Mouse (Mus musculus) frontal cortex, postnatal 25 days (tissue): ENCODE results near the gene Smyd2.

Experiments used
- DNase-seq, 2 experiments: peaks; one replicate each; pipeline ENCODE4 v3.0.0; 2022; ENCODE audit warnings: low spot score in 2 of 2

Gene Smyd2

DNA sequence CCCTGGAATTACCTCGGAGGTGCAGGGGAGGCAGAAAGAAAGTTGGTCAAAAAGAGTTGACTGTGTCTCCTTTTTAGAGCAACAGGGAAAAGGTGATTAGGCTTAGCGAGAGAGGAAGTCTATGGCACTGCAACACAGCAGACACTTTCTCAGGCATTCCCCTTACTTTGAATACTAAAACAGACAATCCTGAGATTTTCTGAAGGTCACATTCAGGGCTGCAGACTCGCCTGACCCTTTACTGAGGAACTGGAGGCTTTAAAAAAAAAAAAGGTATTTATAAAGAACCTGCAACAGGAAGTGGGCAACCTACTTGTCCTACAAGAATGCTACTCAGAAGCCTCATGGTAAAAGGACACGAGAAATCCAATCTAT is 5.0 kb downstream of the Smyd2 start:
- no peak for DNase-seq

DNA sequence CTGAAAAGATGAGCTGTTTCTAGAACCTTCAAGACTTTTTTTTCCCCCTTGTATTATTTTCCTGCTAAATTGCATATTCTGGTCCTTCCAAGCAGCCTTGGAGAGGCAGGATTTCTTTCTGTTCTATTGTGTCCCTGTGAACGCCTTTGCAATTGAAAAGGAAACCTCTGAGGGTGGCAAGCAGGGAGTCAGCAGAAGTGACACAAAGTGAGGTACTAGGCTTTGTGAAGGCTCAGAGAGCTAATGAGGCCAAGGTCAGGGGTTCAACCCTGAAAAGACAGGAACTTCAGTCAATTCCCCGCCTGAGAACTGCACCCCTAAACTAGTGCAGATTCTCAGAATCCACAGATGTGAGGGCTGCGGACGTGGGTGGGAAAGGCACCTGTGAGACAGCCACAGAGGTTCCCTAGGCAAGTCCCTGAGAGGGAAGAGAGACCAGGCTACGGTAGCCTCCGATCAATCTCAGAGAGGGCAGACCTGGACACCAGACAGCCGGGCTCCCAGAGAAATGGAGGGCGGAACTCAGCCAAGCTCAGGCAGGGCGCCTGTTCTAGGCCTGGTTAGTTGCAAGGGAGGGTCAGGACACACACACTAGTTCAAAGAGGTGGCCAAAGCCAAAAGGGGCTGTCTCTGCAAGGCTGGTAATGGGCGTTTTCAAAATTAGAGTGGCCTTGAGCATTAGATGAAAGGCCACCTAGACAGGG is 5.6 kb downstream of the Smyd2 start:
- DNase-seq, result no peak

DNA sequence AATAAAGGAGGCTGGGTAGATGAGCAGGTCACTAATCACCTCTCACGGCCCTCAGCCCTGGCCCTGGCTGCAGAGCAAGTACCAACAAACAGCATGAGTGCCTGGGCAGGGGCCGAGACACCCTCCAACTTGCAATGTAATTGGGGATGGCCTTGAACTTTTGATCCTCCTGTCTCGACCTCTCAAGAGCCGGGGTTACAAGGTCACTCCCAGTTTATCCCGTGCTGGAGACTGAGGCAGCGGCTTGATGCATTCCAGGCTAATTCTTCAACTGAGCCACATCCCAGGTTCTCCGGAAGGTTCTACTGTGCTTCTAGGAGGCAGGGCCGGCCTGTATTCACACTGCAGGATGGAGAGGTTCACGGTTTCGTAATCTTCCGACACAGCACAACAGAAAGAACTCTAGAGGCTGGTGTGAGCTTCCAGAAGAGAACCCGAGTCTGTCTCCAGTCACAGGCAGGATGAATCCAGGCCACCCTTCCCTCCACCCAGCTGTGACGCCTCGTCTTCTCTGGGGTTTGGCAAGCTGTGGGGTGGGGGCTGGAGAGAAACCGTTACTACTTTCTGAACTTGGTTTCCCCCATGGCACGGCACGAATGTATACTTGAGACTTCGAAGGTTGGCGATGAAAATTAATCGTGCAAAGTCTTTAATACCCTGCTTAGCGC is 8.9 kb downstream of the Smyd2 start:
- DNase-seq, result no peak

DNA sequence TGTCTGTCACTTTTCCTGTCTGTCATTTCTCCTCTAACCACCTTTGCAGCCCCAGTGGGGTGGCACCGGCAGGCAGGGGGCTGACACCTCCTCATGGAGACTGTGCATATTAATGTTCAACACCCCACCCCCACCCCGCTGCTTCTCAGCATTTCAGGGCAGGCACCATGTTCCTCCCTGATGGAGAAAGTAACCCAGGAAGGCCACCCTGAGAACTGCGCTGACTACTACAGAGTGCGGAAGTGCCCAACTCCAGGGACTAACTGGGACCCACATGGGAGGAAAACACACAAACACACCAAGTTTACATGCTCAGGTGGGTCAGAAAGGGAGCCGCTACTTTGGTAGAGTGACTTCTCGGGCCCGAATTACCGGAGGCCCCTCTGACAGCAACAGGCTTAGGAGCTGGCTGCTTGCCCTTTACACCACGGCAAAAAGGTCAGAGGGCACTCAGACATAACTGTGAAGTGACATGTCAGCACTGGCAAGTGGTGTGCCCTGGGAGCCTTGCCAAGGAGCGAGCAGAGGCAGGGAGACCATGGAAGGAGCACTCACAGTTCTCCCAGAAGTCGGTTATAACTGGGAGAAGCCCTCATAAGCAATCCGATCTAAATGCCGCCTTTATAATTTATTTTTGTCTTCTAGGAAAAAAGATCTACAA is 11.3 kb downstream of the Smyd2 start:
- no peak for DNase-seq

DNA sequence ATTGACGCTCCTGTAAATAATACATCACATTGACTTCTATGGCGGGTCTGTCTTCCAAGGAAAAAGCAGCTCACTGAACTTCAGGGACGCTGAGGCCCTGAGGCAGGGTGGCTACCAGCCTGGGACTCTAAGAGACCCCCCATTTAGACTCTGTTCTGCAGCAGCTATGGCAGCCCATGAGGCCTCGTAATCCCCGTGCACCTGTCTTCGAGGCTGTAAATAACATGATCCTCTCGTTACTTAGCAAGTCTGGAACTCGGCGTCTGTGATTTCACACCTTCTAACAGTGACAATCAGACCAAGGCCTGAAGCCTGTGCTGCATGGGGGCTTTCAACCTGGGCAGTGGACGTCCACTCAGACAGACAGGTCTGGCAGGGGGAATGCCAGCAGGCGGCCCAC is 19.0 kb downstream of the Smyd2 start:
- DNase-seq, result no peak

DNA sequence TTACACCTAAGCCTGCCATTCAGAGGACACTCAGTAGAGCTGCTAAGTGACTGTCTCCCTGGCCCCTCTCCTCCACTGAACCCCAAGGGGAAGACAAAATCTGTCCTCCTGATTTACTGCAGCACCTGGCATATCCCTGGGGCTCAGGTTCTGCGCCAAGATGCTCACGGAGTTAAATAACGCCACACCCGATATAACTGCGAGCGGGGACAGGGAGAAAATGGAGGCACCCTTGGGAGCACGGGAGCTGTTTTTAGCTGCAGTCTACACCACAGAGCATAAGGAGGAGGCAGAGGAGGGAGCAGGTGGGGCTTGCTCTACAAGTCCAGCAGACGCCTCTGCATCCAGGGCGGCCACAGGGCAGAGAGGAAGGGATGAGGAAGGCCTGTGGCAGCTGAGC is 19.8 kb downstream of the Smyd2 start:
- DNase-seq, result no peak

DNA sequence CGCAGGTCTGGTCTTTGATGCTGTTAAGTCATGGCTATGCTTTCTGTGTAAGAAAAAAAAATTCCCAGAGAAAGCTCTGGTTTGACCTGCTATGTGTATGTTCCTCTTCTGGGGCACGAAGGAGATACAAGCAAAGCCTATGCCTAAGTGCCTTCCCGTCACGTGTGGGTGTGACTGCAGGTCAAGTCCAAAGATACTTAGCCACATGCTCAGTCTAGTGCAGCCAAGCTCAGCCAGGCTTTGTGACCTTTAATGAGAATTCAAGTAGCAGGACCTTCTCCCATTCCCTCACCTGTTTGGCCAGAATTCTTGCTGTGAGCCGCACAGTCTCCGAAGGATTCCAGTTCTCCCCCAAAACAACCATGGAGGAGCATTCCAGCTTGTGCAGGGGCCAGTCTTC is 22.6 kb downstream of the Smyd2 start:
- DNase-seq, result no peak

DNA sequence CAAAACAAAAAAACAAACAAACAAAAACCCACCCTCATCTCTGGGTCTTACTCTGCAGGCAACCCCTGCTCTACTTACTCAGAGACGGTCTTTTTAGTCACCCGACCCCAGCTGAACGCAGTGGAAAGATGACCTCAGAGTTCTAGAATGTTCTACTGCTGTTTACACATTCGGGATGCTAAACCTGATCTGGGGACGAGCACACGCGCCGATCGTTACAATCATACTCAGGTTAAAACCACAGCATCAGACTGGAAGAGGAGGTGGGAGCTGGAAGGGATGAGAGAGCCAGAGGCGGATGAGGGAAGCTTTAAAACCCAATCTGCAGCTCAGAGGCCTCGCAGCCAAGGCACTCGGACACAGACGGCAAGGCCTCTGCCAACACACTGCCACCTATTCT is 23.5 kb downstream of the Smyd2 start:
- no peak for DNase-seq

DNA sequence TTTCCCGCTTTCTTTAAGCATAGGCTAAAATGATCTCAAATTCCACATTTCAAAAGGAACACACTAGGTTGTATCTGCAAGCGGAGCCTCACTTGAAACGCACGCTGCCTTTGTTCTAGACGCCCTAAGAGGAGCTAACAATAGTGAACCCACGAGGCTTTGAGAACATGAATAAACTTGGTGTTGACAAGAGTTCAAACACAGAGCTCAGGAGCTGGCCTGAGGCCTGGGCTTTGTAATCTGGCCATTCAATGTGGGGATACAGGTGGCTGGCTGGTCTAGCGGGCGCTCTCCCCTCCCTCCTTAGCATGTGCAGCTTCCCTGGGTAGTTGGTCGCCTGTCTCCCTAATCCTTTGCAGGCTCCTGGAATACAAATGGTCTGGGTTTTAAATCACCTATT is 24.3 kb downstream of the Smyd2 start:
- no peak for DNase-seq

DNA sequence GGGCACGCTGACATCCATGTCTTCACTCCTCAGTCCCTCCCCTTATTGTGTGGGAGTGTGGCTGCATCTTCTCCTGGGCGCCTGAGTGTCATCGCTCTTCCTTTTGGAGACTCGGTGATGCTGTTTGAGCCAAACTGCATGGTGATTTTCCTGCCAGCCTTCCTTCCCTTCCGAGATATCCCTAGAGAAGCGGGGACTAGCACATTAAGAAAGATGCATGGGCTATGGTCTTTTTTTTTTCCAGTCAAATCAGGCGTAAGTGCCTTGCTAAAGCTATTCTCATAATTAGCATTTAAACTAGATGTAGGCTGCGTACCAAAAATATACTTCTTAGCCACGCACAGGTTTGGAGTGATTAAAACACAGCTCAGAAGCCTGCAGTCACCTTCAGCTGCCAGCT is 28.0 kb downstream of the Smyd2 start:
- no peak for DNase-seq

DNA sequence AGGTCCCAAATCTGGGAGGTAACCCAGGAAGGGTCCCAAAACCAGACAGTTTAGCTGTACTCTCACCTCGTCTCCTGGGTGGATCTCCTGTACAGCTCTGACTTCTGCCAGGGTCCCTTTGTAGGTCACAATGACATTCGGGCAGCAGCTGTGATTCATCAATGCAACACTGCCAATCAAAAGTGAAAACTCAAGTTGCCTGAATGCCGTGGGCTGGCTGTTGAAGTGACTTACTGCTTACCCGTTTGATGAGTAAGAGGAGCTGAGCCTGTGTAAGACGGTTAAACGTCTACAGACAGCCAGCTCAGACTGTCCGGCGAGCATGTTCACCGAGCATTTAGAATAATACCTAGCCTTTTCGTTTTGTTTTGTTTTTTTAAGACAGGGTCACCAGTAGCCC is 33.4 kb downstream of the Smyd2 start:
- no peak for DNase-seq

DNA sequence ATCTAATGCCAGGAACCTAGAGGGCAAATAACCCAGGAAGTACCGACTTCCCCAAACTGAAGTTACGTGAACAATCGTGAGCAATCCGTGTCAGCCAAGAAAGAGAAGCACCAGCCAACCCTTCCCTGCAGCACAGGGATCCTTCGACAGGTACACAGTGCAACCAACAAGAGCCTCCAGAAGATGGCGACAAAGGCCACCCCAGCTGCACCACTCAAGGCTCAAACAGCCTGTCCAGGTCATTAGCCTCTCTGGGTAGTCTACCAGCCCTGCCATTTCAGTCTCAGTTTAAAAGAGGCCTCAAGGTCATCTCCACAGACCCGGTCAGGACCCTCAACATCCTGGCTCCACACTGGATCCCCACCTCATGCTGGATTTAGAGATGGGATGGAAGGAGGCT is 34.6 kb downstream of the Smyd2 start:
- DNase-seq, result peak in 1 of 2 experiments; percentile 52

DNA sequence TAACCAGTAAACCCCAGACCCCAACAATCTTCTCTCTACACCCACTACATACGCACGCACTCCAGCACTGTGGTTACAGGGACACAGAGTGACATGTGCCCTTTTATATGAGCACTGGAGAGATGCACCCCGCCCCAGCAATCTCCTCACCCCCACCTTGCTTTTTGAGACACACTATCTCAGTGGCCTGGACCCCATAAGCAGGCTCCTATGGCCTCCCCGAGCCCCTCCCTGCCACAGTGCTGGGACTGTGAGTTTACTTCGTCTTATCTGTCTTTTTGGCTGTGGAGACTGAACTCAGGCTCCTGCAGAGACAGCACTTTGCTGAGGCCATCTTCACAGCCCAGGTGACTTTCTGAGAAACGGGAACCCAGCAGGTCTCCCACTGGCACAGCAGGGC is 36.2 kb downstream of the Smyd2 start:
- no peak for DNase-seq

DNA sequence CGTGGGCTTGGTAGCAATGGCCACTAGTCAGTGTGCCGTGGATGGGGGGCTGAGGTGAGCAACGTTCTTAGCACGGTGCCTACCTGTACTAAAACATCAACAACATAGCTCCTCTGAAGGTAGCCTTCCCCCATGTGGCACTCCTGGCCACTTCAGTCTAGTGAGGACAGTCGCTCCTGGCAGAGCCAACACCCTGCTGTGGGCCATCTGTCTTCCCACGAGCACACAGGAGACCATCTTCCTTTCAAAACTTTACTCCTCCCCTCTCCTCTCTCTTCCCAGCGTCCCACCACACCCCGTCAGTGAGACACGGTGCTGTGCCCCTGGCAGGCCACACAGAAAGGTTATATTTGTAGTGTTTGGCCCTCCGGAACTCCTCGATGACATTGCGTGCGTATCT is 37.2 kb downstream of the Smyd2 start:
- DNase-seq, result no peak

DNA sequence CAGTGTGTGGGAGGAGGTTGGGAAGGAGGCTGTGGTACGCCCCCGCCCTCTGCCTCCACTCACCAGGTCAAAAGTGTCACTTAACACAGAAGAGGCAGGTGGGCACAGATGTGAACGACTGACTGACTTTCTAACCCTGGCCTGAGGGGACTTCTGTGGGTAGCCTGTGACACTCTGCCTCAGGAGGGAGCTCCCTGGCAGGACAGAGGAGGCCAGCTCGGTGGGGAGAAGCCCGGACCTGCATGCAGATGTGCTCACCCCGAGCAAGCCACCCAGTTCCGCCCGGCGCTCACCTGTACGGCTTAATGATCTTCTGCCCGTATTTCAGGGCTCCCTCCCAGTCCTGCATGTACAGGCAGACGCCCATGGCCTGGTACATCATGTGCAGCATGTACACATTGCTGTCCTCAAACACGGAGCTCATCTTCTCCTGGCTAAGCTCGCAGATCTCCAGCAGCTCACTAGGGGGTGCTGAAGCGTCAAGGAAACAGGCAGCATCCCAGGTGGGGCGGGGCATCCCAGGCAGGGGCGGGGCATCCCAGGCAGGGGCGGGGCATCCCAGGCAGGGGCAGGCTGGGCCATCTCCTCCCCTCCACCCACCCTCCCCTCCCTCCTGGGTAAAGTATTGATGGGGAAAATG is 38.5 kb downstream of the Smyd2 start:
- DNase-seq, result no peak

DNA sequence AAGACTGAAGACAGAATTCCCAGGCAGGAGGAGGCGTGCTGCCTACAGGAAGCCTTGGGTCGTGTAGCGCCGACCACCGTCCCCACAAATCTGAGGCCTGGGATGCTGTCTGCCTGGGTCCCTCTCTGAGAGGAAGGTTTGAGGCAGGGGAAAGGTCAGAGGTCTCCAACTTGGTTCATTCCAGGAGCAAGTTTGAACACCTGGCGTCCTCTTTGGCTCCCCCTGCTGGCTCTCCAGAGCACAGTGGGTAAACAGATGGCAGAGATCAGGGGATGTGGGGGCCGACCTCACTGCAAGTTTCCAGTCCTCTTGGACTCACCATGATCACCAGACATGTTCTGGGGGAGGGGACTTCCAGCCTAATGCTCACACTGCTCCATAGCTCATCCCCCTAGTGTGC is 39.3 kb downstream of the Smyd2 start:
- DNase-seq, result peak in 1 of 2 experiments; percentile 32

DNA sequence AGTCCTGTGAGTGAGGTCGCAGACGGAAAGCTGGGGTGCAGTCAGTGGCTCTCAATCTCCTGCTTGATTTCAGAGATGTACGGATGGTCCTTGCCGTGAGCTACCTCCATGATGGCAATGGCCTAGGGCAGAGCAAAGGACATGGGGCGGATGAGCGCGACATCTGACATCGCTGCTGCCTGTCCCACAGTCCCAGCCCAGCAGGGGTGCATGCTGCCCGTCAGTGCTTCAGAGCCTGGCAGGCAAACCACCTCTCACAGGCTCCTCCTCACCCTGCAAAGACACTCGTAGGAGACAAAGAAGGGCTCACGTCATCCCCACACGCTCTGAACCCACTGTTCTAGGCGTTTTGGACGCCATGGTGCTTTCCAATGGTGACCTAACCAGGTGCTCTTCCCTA is 41.4 kb downstream of the Smyd2 start:
- no peak for DNase-seq

DNA sequence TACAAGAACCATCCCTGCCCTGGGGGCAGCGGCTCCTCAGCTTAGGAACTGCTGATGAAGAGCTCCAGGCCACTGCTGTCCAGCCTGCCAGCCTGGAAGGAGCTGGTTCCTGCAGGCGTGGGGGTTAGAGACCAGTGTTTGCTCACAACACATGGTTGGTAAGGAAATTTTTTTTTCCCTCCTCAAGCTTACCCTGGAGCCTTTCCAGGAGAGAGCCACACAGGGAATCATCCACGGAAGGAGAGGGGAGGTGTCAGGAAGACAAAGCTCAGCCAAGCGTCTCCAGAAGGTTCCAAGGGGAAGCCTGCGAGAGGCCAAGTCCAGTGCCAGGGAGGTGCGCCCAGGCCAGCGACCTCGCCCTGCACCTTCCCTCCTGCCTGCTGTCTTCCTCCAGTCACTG is 42.2 kb downstream of the Smyd2 start:
- DNase-seq, result no peak

DNA sequence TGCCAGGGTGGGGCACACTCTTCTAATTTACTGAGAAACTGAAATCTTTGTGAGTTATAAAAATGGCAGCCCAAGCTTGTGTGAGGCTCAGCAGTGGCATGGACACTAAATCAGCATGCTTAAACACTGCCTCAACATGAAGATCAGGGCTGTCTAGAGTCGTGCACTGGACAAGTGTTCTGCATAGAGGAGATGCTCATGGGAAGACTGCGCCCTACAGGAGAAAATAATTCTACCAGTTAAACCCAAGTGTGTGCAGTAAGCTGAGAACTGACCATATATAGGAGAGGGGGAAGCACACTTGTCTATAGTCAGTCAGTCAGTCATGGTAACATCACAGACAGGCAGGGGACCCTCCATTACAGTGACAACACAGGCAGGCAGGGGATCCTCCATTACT is 43.0 kb downstream of the Smyd2 start:
- no peak for DNase-seq

DNA sequence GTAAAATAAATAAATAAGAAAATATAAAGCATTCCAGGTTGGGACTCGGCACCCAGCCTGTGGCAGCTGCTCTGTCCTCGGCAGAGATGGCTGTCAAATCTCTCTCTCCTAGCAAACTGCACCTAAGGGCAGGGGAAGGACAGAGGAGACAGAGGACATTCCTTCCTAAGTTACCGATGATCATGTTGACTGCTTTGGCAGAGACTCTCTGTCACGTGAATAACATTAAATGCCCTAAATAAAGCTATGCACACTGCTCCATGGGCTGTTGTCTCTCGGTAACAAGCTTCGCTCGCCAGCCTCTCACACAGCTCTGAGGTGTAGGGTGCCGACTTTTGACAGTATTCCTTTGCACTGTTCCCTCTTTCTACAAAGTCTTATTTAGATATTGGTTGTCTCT is 46.0 kb downstream of the Smyd2 start:
- no peak for DNase-seq

DNA sequence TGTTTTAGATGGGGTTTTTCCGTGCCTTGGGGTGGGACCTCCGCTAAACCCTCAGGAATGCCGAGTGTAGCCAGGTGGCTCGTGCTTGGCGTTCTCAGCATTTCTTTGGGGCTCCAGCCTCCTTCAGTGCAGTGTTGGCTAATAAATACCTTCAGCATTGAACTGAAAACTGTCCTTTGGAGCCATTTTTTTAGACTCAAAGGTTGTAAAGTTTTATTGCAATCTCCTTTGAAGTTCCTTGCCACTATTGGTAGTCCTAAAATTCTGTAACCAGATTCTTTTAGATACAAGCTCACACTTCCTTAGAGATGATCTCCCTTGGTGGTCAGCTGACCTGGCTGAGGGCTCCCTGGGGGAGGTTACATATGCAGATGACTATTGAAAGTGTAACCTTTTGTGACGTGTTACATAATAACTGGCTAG is 46.7 kb downstream of the Smyd2 start:
- DNase-seq, result no peak

DNA sequence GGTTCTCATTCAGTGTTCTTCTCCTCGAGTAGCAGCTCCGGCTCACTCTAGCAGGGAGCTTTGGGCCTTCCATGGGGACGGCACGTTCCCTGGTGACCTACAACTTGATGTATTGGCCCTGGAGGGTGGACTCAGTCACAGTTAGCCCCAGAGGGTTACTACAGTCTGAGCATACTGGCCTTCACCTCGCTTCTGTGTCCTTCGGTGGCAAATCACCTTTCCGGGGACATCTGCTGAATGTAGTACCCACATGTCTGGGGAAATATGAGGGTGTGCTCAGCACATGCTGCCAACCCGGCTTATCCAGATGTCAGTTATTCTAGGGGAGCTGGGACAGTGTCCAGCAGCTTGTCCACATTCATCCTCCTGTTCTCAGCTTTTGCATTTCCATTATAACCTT is 48.6 kb downstream of the Smyd2 start:
- DNase-seq, result no peak

DNA sequence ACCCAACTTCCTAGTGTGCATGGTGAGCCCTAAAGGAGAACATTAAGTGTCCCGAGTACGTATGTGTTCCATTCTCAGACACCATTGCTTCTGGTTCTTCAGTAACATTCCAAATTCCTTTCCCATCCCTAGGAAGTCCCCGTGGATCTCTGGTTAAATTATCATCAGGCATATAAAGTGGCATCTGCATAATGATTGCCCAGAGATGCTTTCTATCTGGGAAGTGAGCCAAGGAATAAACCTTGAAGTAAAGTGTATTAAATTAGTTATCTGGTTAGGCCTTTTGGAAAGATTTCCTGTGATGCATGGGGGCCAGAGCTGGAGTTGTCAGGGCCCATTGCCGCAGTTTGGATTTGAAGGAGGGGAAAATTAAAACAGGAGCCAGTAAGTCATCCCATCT is 50.1 kb downstream of the Smyd2 start:
- DNase-seq, result no peak
